Mouse (Mus musculus) midbrain, embryonic 14.5 days (tissue): ENCODE measurements around the gene Trpc2. TPM values are rescaled to one million over a fixed set of nuclear protein-coding genes. Genes with fewer than 3 reads are reported as not detected.

ENCODE experiments used
- ATAC-seq: fragments of 200-750 bp; cut with Nextera tagmentation; 2 replicates; pipeline ENCODE4 v1.8.0; 2017; ENCODE audit warnings: moderate number of reproducible peaks, moderate library complexity; ENCODE audit not compliant: low FRiP score, low TSS enrichment
- DNase-seq: peaks from one replicate; pipeline ENCODE4 v3.0.0-alpha.2; 2015
- H3K27ac ChIP-seq: fragments of 300-500 bp; sonication (generic); replicated peaks from 2 replicates; pipeline ENCODE4 v1.5.1; 2014; ENCODE audit warnings: mild to moderate bottlenecking, low read depth, low read length, moderate library complexity
- H3K27me3 ChIP-seq: fragments of 300-500 bp; sonication (generic); 2 replicates; pipeline ENCODE4 v1.6.1; 2014; ENCODE audit warnings: low read length, control low read depth, mixed read lengths; ENCODE audit not compliant: control insufficient read depth, insufficient read depth
- H3K36me3 ChIP-seq: fragments of 300-500 bp; sonication (generic); 2 replicates; pipeline ENCODE4 v1.6.1; 2014; ENCODE audit warnings: low read length, control low read depth; ENCODE audit not compliant: control insufficient read depth, insufficient read depth
- H3K4me1 ChIP-seq: fragments of 300-500 bp; sonication (generic); 2 replicates; pipeline ENCODE4 v1.6.1; 2014; ENCODE audit warnings: mild to moderate bottlenecking, antibody characterized with exemption, low read length, control low read depth; ENCODE audit not compliant: control insufficient read depth, insufficient read depth
- H3K4me2 ChIP-seq: fragments of 300-500 bp; sonication (generic); 2 replicates; pipeline ENCODE4 v1.6.1; 2014; ENCODE audit warnings: mild to moderate bottlenecking, low read length, moderate library complexity
- H3K4me3 ChIP-seq: fragments of 300-500 bp; sonication (generic); replicated peaks from 2 replicates; pipeline ENCODE4 v1.5.1; 2014; ENCODE audit warnings: low read depth, low read length
- H3K9ac ChIP-seq: fragments of 300-500 bp; sonication (generic); replicated peaks from 2 replicates; pipeline ENCODE4 v1.6.1; 2014; ENCODE audit warnings: mild to moderate bottlenecking, low read length, moderate library complexity
- H3K9me3 ChIP-seq: fragments of 300-500 bp; sonication (generic); 2 replicates; pipeline ENCODE4 v1.6.1; 2016; ENCODE audit warnings: low read length, control low read depth, mixed read lengths; ENCODE audit not compliant: control insufficient read depth
- WGBS: fragments of 180-500 bp; shearing (Covaris S2); extraction: QIAGEN DNeasy Blood & Tissue Kit; methylation state at CpG from one replicate; pipeline ENCODE4 v1.1.7; 2014; 5-methylcytosine and 5-hydroxymethylcytosine counted together
- polyA plus RNA-seq: library from polyadenylated mRNA; unstranded; fragments of >200 nt; fragmentation: Nextera tagmentation; extraction: Ambion mirVana; gene quantifications from 2 replicates; pipeline ENCODE4 v1.2.1, GENCODE M21; 2014

Trpc2 gene
- polyA plus RNA-seq, 1 experiment from 2014 or later: 0.16 TPM

- Histone ChIP-seq H3K36me3 (peaks cover 79% of the 10 kb centered on the region), H3K27ac (no peak overlapping the region), H3K9me3 (no peaks in the 10 kb centered on the region), H3K9ac (no peak overlapping the region), H3K27me3 (no peaks in the 10 kb centered on the region), H3K4me1 (no peaks in the 10 kb centered on the region), H3K4me2 (no peak overlapping the region), H3K4me3 (no peak overlapping the region)
- 97% methylated on average over 5 of the region's 5 CpGs for WGBS
- DNase-seq (no peak), ATAC-seq (no peak)
These were observed 55.0 kb downstream of the Trpc2 start for GRCm38 (mm10) chr7:102137898-102138297.

Other genes starting within 250 kb of the Trpc2 start
- gene Inppl1, start 244.9 kb upstream of the Trpc2 start, polyA plus RNA-seq: 8.9 and 9.7 TPM in 2 replicates
- 2.5 TPM in 1 of 2 replicates, not detected in the other for gene Folr2, start 225.9 kb upstream of the Trpc2 start, polyA plus RNA-seq
- 77.1 and 81.6 TPM in 2 replicates for gene Anapc15, start 219.4 kb upstream of the Trpc2 start, polyA plus RNA-seq
- gene Folr1, start 212.3 kb upstream of the Trpc2 start, polyA plus RNA-seq: 6.7 and 7.9 TPM in 2 replicates
- gene Lamtor1, start 177.2 kb upstream of the Trpc2 start, polyA plus RNA-seq: 139 and 150 TPM in 2 replicates
- 0.27 and 0.33 TPM in 2 replicates for gene Tomt, start 176.8 kb upstream of the Trpc2 start, polyA plus RNA-seq
- gene Lrrc51, start 149.2 kb upstream of the Trpc2 start, polyA plus RNA-seq: 7.4 and 10.7 TPM in 2 replicates
- 50.1 and 73.6 TPM in 2 replicates for gene Numa1, start 149.0 kb upstream of the Trpc2 start, polyA plus RNA-seq
- 4.0 and 6.0 TPM in 2 replicates for gene Il18bp, start 64.4 kb upstream of the Trpc2 start, polyA plus RNA-seq
- 30.7 and 31.1 TPM in 2 replicates for gene Rnf121, start 17.6 kb upstream of the Trpc2 start, polyA plus RNA-seq
- 21.0 and 24.3 TPM in 2 replicates for gene Xndc1, start 17.6 kb upstream of the Trpc2 start, polyA plus RNA-seq
- gene Xntrpc, start 17.4 kb upstream of the Trpc2 start, polyA plus RNA-seq: 1.3 and 1.5 TPM in 2 replicates
- gene Art1, start 18.6 kb downstream of the Trpc2 start, polyA plus RNA-seq: 0.39 TPM in 1 of 2 replicates, not detected in the other
- 0.19 and 0.24 TPM in 2 replicates for gene Art5, start 26.4 kb downstream of the Trpc2 start, polyA plus RNA-seq
- gene Chrna10, start 33.7 kb downstream of the Trpc2 start, polyA plus RNA-seq: not detected in 2 replicates
- gene Nup98, start 127.1 kb downstream of the Trpc2 start, polyA plus RNA-seq: 22.2 and 28.5 TPM in 2 replicates
- gene Pgap2, start 127.1 kb downstream of the Trpc2 start, polyA plus RNA-seq: 47.9 and 55.8 TPM in 2 replicates
- gene Rhog, start 172.9 kb downstream of the Trpc2 start, polyA plus RNA-seq: 9.7 and 15.7 TPM in 2 replicates
- 9.5 and 11.3 TPM in 2 replicates for gene Stim1, start 184.7 kb downstream of the Trpc2 start, polyA plus RNA-seq